Mouse (Mus musculus) stomach, postnatal 0 days (tissue): ENCODE measurements at regions not wholly inside any gene's neighbourhood (a gene's known extent, or its start where the extent isn't known, plus 50 kb on each side); places are given as distances from the start of the nearest gene placed in this dataset.

ENCODE experiments used
- CTCF ChIP-seq: IDR thresholded peaks from 2 replicates; pipeline ENCODE4 v1.5.1; 2016; ENCODE audit warnings: antibody characterized with exemption, low read depth, mild to moderate bottlenecking, moderate library complexity
- EP300 ChIP-seq: optimal IDR thresholded peaks from 2 replicates; pipeline ENCODE3; 2016; ENCODE audit warnings: antibody characterized with exemption

GRCm38 (mm10) chr8:7964276-7964675 is 696.8 kb downstream of the Efnb2 start:
- no peak for TF ChIP-seq EP300
- no peak for TF ChIP-seq CTCF
